Mouse (Mus musculus): Measurements from ENCODE around the gene Pln. TPM values are rescaled to one million over a fixed set of nuclear protein-coding genes. Genes with fewer than 3 reads are reported as not detected.

The Pln gene
- polyA plus RNA-seq, 1 experiment from 2014 or later, result 2.0 TPM

GRCm38 (mm10) chr10:53373885-53374578, 36.6 kb downstream of the Pln start:
- 91% methylated on average over 6 of the region's 6 CpGs for WGBS
- no peak for ATAC-seq (replicated peaks; ENCODE audit: low FRiP score)
- Histone ChIP-seq H3K4me1 (peaks cover 12% of the 10 kb centered on the region; the same call in 1 of the 2 replicates), H3K36me3 (peaks cover 15% of the 10 kb centered on the region), H3K27me3 (no peaks in the 10 kb centered on the region), H3K9me3 (replicated peaks) (peaks cover 7% of the 10 kb centered on the region; the same call in 1 of the 2 replicates), H3K27ac (no peak overlapping the region), H3K4me3 (replicated peaks) (no peak overlapping the region), H3K4me2 (no peak overlapping the region), H3K9ac (no peak overlapping the region)

- H3K36me3 ChIP-seq, result peaks cover 5% of the 10 kb centered on the region; the same call in 1 of the 2 replicates
- no peak for ATAC-seq (replicated peaks; ENCODE audit: low FRiP score)
- peak overlapping the region; percentile 0; the same call in 1 of the 2 replicates for H3K4me2 ChIP-seq
- H3K9me3 ChIP-seq (replicated peaks), result no peaks in the 10 kb centered on the region
- H3K4me3 ChIP-seq (replicated peaks), result no peak overlapping the region
- H3K27ac ChIP-seq, result no peak overlapping the region
- H3K9ac ChIP-seq, result no peak overlapping the region
- peaks cover 13% of the 10 kb centered on the region; the same call in 1 of the 2 replicates for H3K4me1 ChIP-seq
- H3K27me3 ChIP-seq, result no peaks in the 10 kb centered on the region
Observed at GRCm38 (mm10) chr10:53377096-53377495, 39.6 kb downstream of the Pln start.

GRCm38 (mm10) chr10:53378296-53378695, 40.8 kb downstream of the Pln start:
- no peaks in the 10 kb centered on the region for H3K36me3 ChIP-seq
- no peaks in the 10 kb centered on the region for H3K9me3 ChIP-seq (replicated peaks)
- WGBS, result 78% methylated on average over 6 of the region's 6 CpGs
- peak overlapping the region; percentile 94 for H3K4me3 ChIP-seq (replicated peaks)
- H3K27me3 ChIP-seq, result no peaks in the 10 kb centered on the region
- H3K4me1 ChIP-seq, result peaks cover 13% of the 10 kb centered on the region; the same call in 1 of the 2 replicates
- peak overlapping the region; percentile 75 for H3K4me2 ChIP-seq
- H3K9ac ChIP-seq, result 0 out of 2 replicates have a peak overlapping the region, but pooled peaks have one; percentile 95
- no peak overlapping the region for H3K27ac ChIP-seq
- no peak for ATAC-seq (replicated peaks; ENCODE audit: low FRiP score)

GRCm38 (mm10) chr10:53378981-53379708, 41.7 kb downstream of the Pln start:
- Histone ChIP-seq H3K9ac (peak overlapping the region; percentile 95), H3K4me1 (peaks cover 13% of the 10 kb centered on the region; the same call in 1 of the 2 replicates), H3K27me3 (no peaks in the 10 kb centered on the region), H3K9me3 (replicated peaks) (no peaks in the 10 kb centered on the region), H3K36me3 (no peaks in the 10 kb centered on the region), H3K4me3 (replicated peaks) (peak overlapping the region; percentile 94), H3K4me2 (peak overlapping the region; percentile 75), H3K27ac (peak overlapping the region; percentile 96)
- ATAC-seq (replicated peaks; ENCODE audit: low FRiP score), result peak; percentile 93
- under 1% methylated on average over 59 of the region's 59 CpGs for WGBS

- peak within 1 kb of the TSS; percentile 96 for H3K27ac ChIP-seq
Observed at GRCm38 (mm10) chr10:53379709-53380106, 42.2 kb downstream of the Pln start, which contains the start of gene Cep85l. Cep85l (minus strand) TSS chr10:53379947.

GRCm38 (mm10) chr10:53382696-53383365, 45.4 kb downstream of the Pln start:
- Histone ChIP-seq H3K27ac (no peak overlapping the region), H3K4me1 (peaks cover 8% of the 10 kb centered on the region; the same call in 1 of the 2 replicates)
- 66% methylated on average over 7 of the region's 7 CpGs for WGBS

More at GRCm38 (mm10) chr10:53379709-53380106, 42.2 kb downstream of the Pln start, which contains the start of gene Cep85l:
- H3K4me2 ChIP-seq, result peak within 1 kb of the TSS; percentile 75
- peak; percentile 100 for ATAC-seq (replicated peaks; ENCODE audit: low FRiP score)
- H3K4me3 ChIP-seq (replicated peaks), result peak within 1 kb of the TSS; percentile 94
- no peaks in the 10 kb centered on the region for H3K36me3 ChIP-seq
- no peaks in the 10 kb centered on the region for H3K9me3 ChIP-seq (replicated peaks)
- peaks cover 13% of the 10 kb centered on the region; the same call in 1 of the 2 replicates for H3K4me1 ChIP-seq
- H3K9ac ChIP-seq, result peak within 1 kb of the TSS; percentile 95
- WGBS, result 1% methylated on average over 31 of the region's 31 CpGs
- H3K27me3 ChIP-seq, result no peaks in the 10 kb centered on the region

GRCm38 (mm10) chr10:53384896-53385295, 47.4 kb downstream of the Pln start:
- ATAC-seq (replicated peaks; ENCODE audit: low FRiP score), result no peak
- no peaks in the 10 kb centered on the region for H3K27me3 ChIP-seq
- no peak overlapping the region for H3K4me2 ChIP-seq
- H3K4me1 ChIP-seq, result no peaks in the 10 kb centered on the region; the same call in 1 of the 2 replicates
- no peaks in the 10 kb centered on the region for H3K36me3 ChIP-seq
- no peak overlapping the region for H3K27ac ChIP-seq
- WGBS, result 84% methylated on average over 1 of the region's 1 CpGs
- no peak overlapping the region for H3K4me3 ChIP-seq (replicated peaks)
- H3K9ac ChIP-seq, result no peak overlapping the region
- no peaks in the 10 kb centered on the region for H3K9me3 ChIP-seq (replicated peaks)

More at GRCm38 (mm10) chr10:53382696-53383365, 45.4 kb downstream of the Pln start:
- ATAC-seq (replicated peaks; ENCODE audit: low FRiP score), result no peak
- no peak overlapping the region for H3K4me3 ChIP-seq (replicated peaks)
- H3K4me2 ChIP-seq, result no peak overlapping the region
- no peaks in the 10 kb centered on the region for H3K36me3 ChIP-seq
- no peak overlapping the region for H3K9ac ChIP-seq
- H3K9me3 ChIP-seq (replicated peaks), result no peaks in the 10 kb centered on the region
- H3K27me3 ChIP-seq, result no peaks in the 10 kb centered on the region

- no peaks in the 10 kb centered on the region for H3K9me3 ChIP-seq (replicated peaks)
- H3K4me1 ChIP-seq, result no peaks in the 10 kb centered on the region
- no peak overlapping the region for H3K4me3 ChIP-seq (replicated peaks)
- 75% methylated on average over 5 of the region's 5 CpGs for WGBS
- no peaks in the 10 kb centered on the region for H3K27me3 ChIP-seq
- H3K4me2 ChIP-seq, result no peak overlapping the region
- ATAC-seq (replicated peaks; ENCODE audit: low FRiP score), result no peak
- H3K9ac ChIP-seq, result no peak overlapping the region
- H3K27ac ChIP-seq, result no peak overlapping the region
- H3K36me3 ChIP-seq, result no peaks in the 10 kb centered on the region
Observed at GRCm38 (mm10) chr10:53385438-53385837, 48.0 kb downstream of the Pln start.

- H3K4me1 ChIP-seq, result no peaks in the 10 kb centered on the region
- no peak overlapping the region for H3K9ac ChIP-seq
- H3K27ac ChIP-seq, result no peak overlapping the region
- no peak overlapping the region for H3K4me2 ChIP-seq
- WGBS, result 74% methylated on average over 6 of the region's 6 CpGs
- H3K36me3 ChIP-seq, result no peaks in the 10 kb centered on the region
- H3K27me3 ChIP-seq, result no peaks in the 10 kb centered on the region
- no peak for ATAC-seq (replicated peaks; ENCODE audit: low FRiP score)
- no peak overlapping the region for H3K4me3 ChIP-seq (replicated peaks)
- H3K9me3 ChIP-seq (replicated peaks), result no peaks in the 10 kb centered on the region
Observed at GRCm38 (mm10) chr10:53388227-53388920, 50.9 kb downstream of the Pln start.

- no peak overlapping the region for H3K9ac ChIP-seq
- no peak overlapping the region for H3K4me2 ChIP-seq
- ATAC-seq (replicated peaks; ENCODE audit: low FRiP score), result no peak
- no peaks in the 10 kb centered on the region for H3K9me3 ChIP-seq (replicated peaks)
- H3K27me3 ChIP-seq, result no peaks in the 10 kb centered on the region
- H3K27ac ChIP-seq, result no peak overlapping the region
- WGBS, result 79% methylated on average over 9 of the region's 9 CpGs
- 0 out of 2 replicates have a peak, but pooled peaks cover 4% of the 10 kb centered on the region for H3K4me1 ChIP-seq
- H3K36me3 ChIP-seq, result no peaks in the 10 kb centered on the region
- H3K4me3 ChIP-seq (replicated peaks), result no peak overlapping the region
Observed at GRCm38 (mm10) chr10:53394923-53395629, 57.6 kb downstream of the Pln start.

Data from kidney, embryonic 15.5 days (tissue).